Mouse (Mus musculus) liver, embryonic 14.5 days (tissue): ENCODE measurements around the gene Gucy1b2.

Source experiments
- CTCF ChIP-seq: IDR thresholded peaks from 2 replicates; pipeline ENCODE4 v1.5.1; 2016; ENCODE audit warnings: antibody characterized with exemption, low read depth, control low read depth
- EP300 ChIP-seq: IDR thresholded peaks from 2 replicates; pipeline ENCODE4 v1.6.1; 2016; ENCODE audit warnings: antibody characterized with exemption, low read depth

DNA sequence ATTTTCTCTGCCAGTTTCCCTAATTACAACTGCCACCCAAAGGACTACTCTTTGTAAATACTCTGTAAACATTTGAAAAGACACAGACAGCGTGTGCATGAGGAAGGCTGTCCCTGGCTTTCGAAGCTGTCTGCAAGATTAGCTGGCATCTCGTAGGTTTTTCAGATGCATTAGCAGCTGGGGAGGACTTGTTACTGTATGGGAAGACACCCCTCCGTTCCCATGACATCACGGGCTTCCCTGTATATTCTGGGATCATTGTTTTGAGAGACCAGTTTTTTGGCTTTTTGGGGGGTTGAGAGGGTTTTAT lies 564 bp downstream of the Gucy1b2 start:
- TF ChIP-seq EP300: no peak
- no peak for TF ChIP-seq CTCF
